Mouse (Mus musculus) spleen, embryonic (tissue): Measurements from ENCODE around the gene Senp5.

Experiments
- CTCF ChIA-PET: fragments of 350-600 bp; sonication (Branson Sonifier 250); formaldehyde crosslinking; loops from one replicate; lab custom pipeline; 2022; lab: Charles Lee

The Senp5 gene

GRCm38 (mm10) chr16:31943980-31944379 is 59.1 kb downstream of the Senp5 start:
- CTCF ChIA-PET: interaction anchor here (0.7 to 1.4 kb wide), 2 partner anchors 10 to 589 kb away, joined by 5 to 19 read pairs; partner anchors contain the start of gene Pigz

- CTCF ChIA-PET: no interaction called here
These were observed 62.5 kb downstream of the Senp5 start for GRCm38 (mm10) chr16:31940586-31940985.

GRCm38 (mm10) chr16:31938856-31939255 is 64.2 kb downstream of the Senp5 start:
- CTCF ChIA-PET: no interaction called here

- CTCF ChIA-PET: no interaction called here
These were observed 66.5 kb downstream of the Senp5 start for GRCm38 (mm10) chr16:31936568-31936967.

- CTCF ChIA-PET: interaction anchor here (0.5 to 0.6 kb wide), 2 partner anchors 13 to 126 kb away, joined by 3 to 7 read pairs; no protein-coding TSS in a partner anchor
These were observed 67.8 kb downstream of the Senp5 start for GRCm38 (mm10) chr16:31935091-31935979.

GRCm38 (mm10) chr16:31934550-31935010 is 68.5 kb downstream of the Senp5 start:
- CTCF ChIA-PET: interaction anchor here (1.8 kb wide), 1 partner anchor 9 kb away, joined by 5 read pairs; no protein-coding TSS in a partner anchor

GRCm38 (mm10) chr16:31933751-31934549 is 69.1 kb downstream of the Senp5 start, which contains the start of gene Pigz:
Pigz (plus strand) TSS chr16:31933851.
- CTCF ChIA-PET: interaction anchor here (1.8 kb wide), 1 partner anchor 9 kb away, joined by 5 read pairs; no protein-coding TSS in a partner anchor

- CTCF ChIA-PET: interaction anchor here (1.2 to 1.8 kb wide), 2 partner anchors 10 to 14 kb away, joined by 3 to 5 read pairs; no protein-coding TSS in a partner anchor
These were observed 70.0 kb downstream of the Senp5 start for GRCm38 (mm10) chr16:31932840-31933697.

- CTCF ChIA-PET: interaction anchor here (1.2 kb wide), 1 partner anchor 15 kb away, joined by 3 read pairs; no protein-coding TSS in a partner anchor
These were observed 70.8 kb downstream of the Senp5 start for GRCm38 (mm10) chr16:31932255-31932654.

GRCm38 (mm10) chr16:31931330-31931729 is 71.8 kb downstream of the Senp5 start:
- CTCF ChIA-PET: no interaction called here

GRCm38 (mm10) chr16:31927412-31927811 is 75.7 kb downstream of the Senp5 start:
- CTCF ChIA-PET: no interaction called here

- CTCF ChIA-PET: no interaction called here
These were observed 76.4 kb downstream of the Senp5 start for GRCm38 (mm10) chr16:31926547-31927182.

- CTCF ChIA-PET: no interaction called here
These were observed 77.0 kb downstream of the Senp5 start for GRCm38 (mm10) chr16:31926091-31926490.

GRCm38 (mm10) chr16:31924368-31924767 is 78.7 kb downstream of the Senp5 start:
- CTCF ChIA-PET: no interaction called here

GRCm38 (mm10) chr16:31918248-31918724 is 84.8 kb downstream of the Senp5 start:
- CTCF ChIA-PET: no interaction called here

- CTCF ChIA-PET: no interaction called here
These were observed 85.3 kb downstream of the Senp5 start for GRCm38 (mm10) chr16:31917776-31918175.

- CTCF ChIA-PET: no interaction called here
These were observed 92.7 kb downstream of the Senp5 start for GRCm38 (mm10) chr16:31910281-31910847.
